Mouse (Mus musculus) E14TG2a.4 (cell line): ENCODE data around the gene Poc5.

Source experiments
- H3K27me3 ChIP-seq: 2 replicates; pipeline ENCODE4 v1.6.1; 2014; ENCODE audit warnings: low read length, control low read depth; ENCODE audit not compliant: insufficient read depth
- H3K36me3 ChIP-seq: 2 replicates; pipeline ENCODE4 v1.6.1; 2014; ENCODE audit warnings: low read length, control low read depth; ENCODE audit not compliant: insufficient read depth
- H3K4me1 ChIP-seq: replicated peaks from 2 replicates; pipeline ENCODE4 v1.6.1; 2014; ENCODE audit warnings: low read depth, low read length, control low read depth
- H3K4me3 ChIP-seq: replicated peaks from 2 replicates; pipeline ENCODE4 v1.5.1; 2014; ENCODE audit warnings: mild to moderate bottlenecking, low read length
- H3K9me3 ChIP-seq: 2 replicates; pipeline ENCODE4 v1.6.1; 2014; ENCODE audit warnings: low read length, control low read depth
- CTCF ChIP-seq: conservative IDR thresholded peaks from 2 replicates; pipeline ENCODE4 v1.5.1; 2014; ENCODE audit warnings: low read length
- NANOG ChIP-seq: IDR thresholded peaks from 2 replicates; pipeline ENCODE4 v1.6.1; 2014; ENCODE audit warnings: borderline replicate concordance, low read length, mixed read lengths
- POU5F1 ChIP-seq: IDR thresholded peaks from 2 replicates; pipeline ENCODE4 v1.6.1; 2014; ENCODE audit warnings: low read length, borderline replicate concordance

The Poc5 gene

DNA sequence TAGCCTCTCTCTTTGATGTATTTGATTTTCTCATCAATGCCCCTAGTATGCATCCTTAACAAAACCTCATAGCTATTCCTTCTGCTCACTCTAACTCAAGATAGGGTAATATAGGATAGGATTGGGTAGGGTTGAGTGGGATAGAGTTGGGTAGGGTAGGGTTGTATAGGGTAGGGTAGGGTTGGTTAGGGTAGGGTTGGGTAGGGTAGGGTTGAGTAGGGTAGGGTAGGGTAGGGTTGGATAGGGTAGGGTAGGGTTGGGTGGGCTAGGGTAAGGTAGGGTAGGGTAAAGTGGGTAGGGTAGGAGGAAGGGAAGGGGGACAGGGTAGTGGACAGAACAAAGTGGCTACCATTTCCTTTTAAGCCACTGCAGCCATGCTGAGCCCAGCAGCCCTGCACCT is 33.1 kb downstream of the Poc5 start:
- Histone ChIP-seq H3K27me3 (no peaks in the 10 kb centered on the region; the same call in 1 of the 2 replicates), H3K9me3 (no peaks in the 10 kb centered on the region), H3K36me3 (peaks cover 10% of the 10 kb centered on the region), H3K4me1 (no peaks in the 10 kb centered on the region), H3K4me3 (no peak overlapping the region)
- TF ChIP-seq POU5F1, result no peak
- TF ChIP-seq CTCF, result no peak
- TF ChIP-seq NANOG, result no peak

DNA sequence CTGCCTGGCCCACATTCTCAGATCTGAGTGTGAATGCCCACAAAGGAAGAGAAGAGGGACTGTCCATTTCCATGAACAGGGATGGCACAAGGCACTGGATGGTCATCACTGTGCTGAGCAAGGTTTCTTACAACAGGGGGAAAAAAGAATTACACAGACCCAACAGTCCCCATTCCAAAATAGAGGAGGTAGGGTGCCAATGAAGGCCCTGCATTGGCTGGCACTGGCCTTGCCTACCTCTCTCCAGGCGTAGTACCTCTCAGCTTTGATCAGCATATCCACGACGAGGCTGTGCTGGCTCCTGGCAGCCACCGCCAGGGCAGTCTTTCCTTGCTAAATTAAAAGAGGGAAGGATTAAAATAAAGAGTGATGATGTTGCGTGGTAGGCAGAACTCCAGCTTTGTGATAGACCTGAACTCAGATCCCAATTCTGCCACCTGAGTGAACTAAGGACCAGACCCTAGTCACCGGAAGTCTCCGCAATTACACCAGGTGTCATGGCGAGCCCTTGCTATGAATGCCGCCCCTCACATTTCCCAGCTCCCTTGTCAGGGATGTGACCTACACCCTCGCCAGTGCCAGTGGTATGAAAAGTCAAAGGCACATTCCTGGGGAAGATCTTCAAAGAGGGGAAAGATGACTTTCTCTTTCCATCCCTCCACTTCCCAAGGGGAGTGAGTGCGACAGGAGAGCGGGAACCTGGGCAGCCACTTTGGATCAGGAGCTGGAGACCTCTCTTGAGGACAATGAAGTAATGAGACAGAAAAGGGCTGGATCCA is 36.6 kb downstream of the Poc5 start:
- Histone ChIP-seq H3K4me3 (0 out of 2 replicates have a peak overlapping the region, but pooled peaks have one; percentile 17), H3K36me3 (no peaks in the 10 kb centered on the region), H3K4me1 (no peaks in the 10 kb centered on the region), H3K9me3 (no peaks in the 10 kb centered on the region), H3K27me3 (no peaks in the 10 kb centered on the region; the same call in 1 of the 2 replicates)
- TF ChIP-seq CTCF (no peak), POU5F1 (no peak), NANOG (no peak)

DNA sequence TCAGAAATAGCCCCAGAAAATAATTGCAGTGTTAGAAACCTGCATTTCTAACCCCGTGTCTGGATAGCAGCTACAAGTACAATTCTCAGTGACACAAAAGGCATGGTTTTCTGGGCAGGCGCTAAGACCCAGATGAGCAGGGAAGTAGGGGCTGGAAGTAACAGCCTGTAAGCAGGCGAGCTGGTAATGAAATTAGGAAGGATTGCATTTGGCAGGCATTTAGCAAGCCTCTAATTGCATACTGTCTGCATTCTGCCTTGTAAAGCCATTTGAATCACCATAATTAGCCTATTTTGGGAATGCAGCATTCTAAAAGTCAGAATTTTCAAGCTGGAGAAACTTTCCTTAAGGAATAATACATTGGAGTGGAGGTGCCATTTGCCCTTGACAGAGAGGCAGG is 38.0 kb downstream of the Poc5 start:
- no peaks in the 10 kb centered on the region; the same call in 1 of the 2 replicates for H3K27me3 ChIP-seq
- no peaks in the 10 kb centered on the region for H3K9me3 ChIP-seq
- TF ChIP-seq NANOG, result no peak
- no peak for TF ChIP-seq POU5F1
- H3K36me3 ChIP-seq, result no peaks in the 10 kb centered on the region
- no peak overlapping the region for H3K4me3 ChIP-seq
- no peaks in the 10 kb centered on the region for H3K4me1 ChIP-seq

DNA sequence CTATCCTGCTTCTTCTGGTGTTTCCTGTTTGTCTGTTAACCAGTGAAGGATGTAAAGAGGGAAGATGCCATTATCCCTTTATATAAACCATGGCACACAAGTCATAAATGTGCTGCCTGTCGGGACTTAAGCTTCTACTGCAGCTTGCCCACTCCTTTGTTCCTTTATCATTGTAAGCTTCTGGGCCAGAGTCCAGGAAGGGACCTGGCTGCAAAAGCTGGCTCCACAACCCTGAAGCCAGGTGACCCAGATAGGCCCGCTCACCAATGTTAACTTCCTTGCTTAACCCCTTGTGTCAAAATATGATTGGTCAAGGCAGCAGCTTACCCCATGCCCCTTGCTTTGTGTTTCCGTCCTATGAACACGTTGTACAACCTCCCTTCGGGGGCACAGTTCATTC is 40.4 kb downstream of the Poc5 start:
- Histone ChIP-seq H3K9me3 (no peaks in the 10 kb centered on the region), H3K27me3 (no peaks in the 10 kb centered on the region; the same call in 1 of the 2 replicates), H3K4me1 (no peaks in the 10 kb centered on the region), H3K36me3 (no peaks in the 10 kb centered on the region), H3K4me3 (no peak overlapping the region)
- TF ChIP-seq POU5F1 (no peak), NANOG (no peak), CTCF (no peak)

DNA sequence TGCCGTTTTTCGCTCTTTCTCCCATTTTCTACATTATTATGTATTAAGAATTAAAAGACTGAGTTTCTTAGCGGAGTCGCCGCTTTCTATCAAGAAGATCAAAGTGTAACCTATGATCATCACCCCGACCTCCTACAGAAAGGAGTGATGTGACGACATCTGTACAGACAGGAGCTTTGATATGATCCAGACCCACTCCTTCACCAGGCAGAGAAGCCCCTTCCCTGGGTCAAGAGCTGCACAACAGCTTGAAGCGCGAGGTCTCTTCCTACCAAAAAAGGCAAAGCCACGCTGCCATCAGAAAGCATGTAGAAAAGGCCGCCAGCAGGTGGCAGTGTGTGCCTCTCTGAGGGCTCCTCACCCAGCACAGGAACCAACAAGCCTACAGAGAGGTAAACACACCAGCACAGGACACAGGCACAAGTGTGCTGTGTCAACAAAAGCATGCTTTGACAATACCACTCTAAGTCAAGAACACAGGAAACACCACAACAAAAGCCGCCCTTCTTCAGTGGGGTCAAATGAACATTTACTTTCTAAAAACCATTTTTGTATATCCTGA is 43.6 kb downstream of the Poc5 start:
- TF ChIP-seq POU5F1 (no peak), CTCF (peak; percentile 70)
- H3K36me3 ChIP-seq, result no peaks in the 10 kb centered on the region

DNA sequence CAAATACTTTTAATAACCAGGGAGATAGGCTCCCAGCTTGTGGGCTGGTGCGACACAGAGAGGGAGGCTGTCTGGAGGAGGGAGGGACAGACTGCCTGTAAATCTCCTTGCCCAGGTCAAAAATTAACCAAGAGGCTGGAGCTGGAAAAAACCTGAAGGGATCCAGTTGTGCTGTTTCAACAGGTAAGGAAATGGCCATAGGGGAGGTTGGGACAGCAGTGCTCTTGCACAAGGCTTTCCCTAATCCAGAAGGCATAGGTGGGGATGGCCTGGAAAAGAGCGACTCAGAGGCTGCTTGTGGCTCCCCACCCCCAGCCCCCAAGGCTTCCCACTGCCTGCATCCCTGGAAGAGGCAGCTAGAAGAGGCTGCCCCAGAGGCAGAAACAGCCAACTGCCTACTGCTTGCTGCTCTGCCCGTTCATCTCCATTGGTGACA is 44.3 kb downstream of the Poc5 start:
- no peaks in the 10 kb centered on the region for H3K9me3 ChIP-seq
- no peaks in the 10 kb centered on the region for H3K36me3 ChIP-seq
- no peaks in the 10 kb centered on the region for H3K4me1 ChIP-seq
- H3K27me3 ChIP-seq, result no peaks in the 10 kb centered on the region
- no peak overlapping the region for H3K4me3 ChIP-seq
- no peak for TF ChIP-seq POU5F1
- no peak for TF ChIP-seq CTCF
- TF ChIP-seq NANOG, result no peak

More for the DNA sequence above, 43.6 kb downstream of the Poc5 start:
- Histone ChIP-seq H3K4me3 (no peak overlapping the region), H3K9me3 (no peaks in the 10 kb centered on the region), H3K27me3 (no peaks in the 10 kb centered on the region), H3K4me1 (no peaks in the 10 kb centered on the region)

DNA sequence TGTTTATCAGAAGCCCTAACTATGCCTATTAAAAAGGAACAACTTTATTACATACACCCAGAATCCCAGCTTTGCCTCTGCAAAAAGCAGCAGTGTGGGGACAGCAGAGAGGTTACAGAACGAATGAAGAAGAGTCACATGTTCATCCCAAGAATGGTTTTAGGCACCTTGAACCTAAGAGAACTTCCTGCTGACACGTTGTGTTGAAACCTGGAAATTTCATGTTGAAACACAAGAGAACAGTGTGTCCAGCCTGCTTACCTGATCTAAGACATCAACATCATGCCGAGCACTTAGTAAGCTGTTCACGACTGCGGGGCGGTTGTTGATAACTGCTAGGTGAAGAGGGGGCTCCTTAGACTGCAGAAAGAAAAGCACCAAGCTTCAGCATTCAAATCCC is 44.9 kb downstream of the Poc5 start:
- no peaks in the 10 kb centered on the region for H3K9me3 ChIP-seq
- H3K4me1 ChIP-seq, result no peaks in the 10 kb centered on the region
- TF ChIP-seq CTCF (no peak), POU5F1 (no peak), NANOG (no peak)
- H3K27me3 ChIP-seq, result no peaks in the 10 kb centered on the region
- H3K36me3 ChIP-seq, result no peaks in the 10 kb centered on the region
- H3K4me3 ChIP-seq, result no peak overlapping the region

DNA sequence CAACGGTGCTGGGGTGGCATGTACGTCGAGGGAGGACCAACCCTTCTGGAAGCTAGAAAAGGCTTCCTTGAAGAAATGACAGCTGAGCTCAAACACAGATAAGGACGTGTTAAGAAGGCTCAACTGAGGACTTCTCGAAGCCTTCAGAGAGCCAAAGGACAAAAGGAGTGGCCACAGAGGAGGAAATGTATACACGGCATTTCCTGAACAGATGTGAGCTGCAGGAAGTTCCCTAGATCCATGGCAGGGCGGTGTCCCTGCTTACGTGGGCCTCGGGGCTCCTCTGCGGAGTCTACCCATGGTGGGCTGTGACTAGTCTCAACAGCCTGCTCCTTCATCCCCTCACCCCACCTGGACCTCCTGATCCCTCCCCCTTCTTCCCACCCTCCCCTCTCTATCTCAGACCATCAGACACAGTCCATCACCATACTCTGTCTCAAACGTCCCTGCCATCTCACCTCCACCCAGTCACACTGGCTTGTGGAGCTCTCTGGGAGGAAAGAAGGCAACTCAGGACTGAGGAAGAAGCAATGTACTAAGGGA is 45.6 kb downstream of the Poc5 start:
- no peaks in the 10 kb centered on the region for H3K4me1 ChIP-seq
- H3K9me3 ChIP-seq, result no peaks in the 10 kb centered on the region
- no peak overlapping the region for H3K4me3 ChIP-seq
- TF ChIP-seq NANOG (no peak), CTCF (no peak), POU5F1 (no peak)
- no peaks in the 10 kb centered on the region for H3K27me3 ChIP-seq
- no peaks in the 10 kb centered on the region for H3K36me3 ChIP-seq

DNA sequence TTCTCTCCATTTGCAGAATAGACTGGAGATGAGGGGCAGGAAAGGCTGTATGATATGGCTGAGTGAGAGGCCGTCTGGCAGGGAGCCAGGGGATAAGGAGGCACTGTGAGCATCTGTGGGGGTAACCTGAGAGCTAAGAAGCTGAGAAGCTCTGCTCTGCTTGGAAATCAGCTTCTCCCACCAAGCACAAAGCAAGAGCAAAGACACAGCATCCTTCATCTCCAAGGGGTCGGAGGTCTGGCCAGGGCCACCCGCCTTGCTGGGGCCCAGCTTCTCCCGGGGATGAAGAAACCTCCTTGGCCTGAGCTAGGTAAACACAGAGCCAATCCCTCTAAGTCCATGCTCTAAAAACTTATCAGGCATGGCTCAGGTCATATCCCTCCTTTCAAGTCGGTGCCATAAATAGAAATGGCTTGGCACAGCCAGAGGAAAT is 46.8 kb downstream of the Poc5 start:
- H3K4me3 ChIP-seq, result no peak overlapping the region
- TF ChIP-seq NANOG, result no peak
- no peak for TF ChIP-seq POU5F1
- no peak for TF ChIP-seq CTCF
- H3K36me3 ChIP-seq, result no peaks in the 10 kb centered on the region
- no peaks in the 10 kb centered on the region for H3K4me1 ChIP-seq
- H3K27me3 ChIP-seq, result no peaks in the 10 kb centered on the region
- H3K9me3 ChIP-seq, result no peaks in the 10 kb centered on the region
